Mouse (Mus musculus): ENCODE results near the gene Soat1.

The Soat1 gene

GRCm38 (mm10) chr1:156467655-156468255, 6.4 kb downstream of the Soat1 start:
- intact Hi-C loops (cut with DNase I), result loop anchor here (5.0 kb wide), 1 partner anchor 70 kb away; no protein-coding TSS in a partner anchor

DNA sequence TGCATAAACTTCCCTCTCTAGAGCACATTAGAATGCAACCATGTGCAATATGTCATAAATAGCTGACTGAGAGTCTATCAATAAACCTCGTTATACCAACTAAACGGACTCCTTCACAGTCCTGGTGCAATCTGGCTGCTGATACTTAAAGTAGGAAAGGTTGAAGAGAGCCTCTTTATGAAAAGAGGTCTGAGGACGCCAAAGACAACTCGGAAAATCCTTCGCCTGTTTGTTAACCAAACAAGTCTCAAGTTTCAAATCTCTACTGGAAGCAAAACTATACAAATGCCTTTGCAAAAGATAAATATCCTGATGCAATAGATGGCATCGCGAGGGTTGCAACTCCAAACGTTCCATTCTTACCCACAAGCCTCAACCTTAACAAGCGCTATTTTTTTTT, 9.2 kb downstream of the Soat1 start:
- intact Hi-C loops (cut with DNase I), result loop anchor here (5.0 kb wide), 1 partner anchor 72 kb away; no protein-coding TSS in a partner anchor

- intact Hi-C loops (cut with DNase I), result no loop called here
Observed at GRCm38 (mm10) chr1:156463981-156464853, 9.9 kb downstream of the Soat1 start.

GRCm38 (mm10) chr1:156462273-156462991, 11.7 kb downstream of the Soat1 start:
- intact Hi-C loops (cut with DNase I), result no loop called here

DNA sequence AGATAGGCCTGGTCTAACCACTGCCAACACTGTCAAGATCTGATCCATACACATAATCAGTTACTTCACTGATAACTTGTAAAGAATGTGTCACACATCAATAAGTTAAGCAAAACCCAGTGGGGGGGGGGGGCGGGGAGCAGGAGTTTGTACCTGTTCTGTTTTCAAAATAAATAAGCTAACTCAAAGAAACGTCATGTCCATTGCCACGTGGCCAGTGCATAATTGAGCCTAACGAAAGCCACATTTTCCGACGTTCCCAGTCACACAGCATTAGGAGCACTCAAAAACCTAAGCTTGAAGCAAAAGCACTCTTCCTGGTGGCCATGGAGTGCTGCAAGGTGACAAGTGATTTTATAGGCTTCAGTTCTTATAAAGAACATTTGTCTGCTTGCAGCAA, 13.1 kb downstream of the Soat1 start:
- intact Hi-C loops (cut with DNase I), result no loop called here

GRCm38 (mm10) chr1:156460216-156460615, 13.9 kb downstream of the Soat1 start:
- intact Hi-C loops (cut with DNase I), result no loop called here

DNA sequence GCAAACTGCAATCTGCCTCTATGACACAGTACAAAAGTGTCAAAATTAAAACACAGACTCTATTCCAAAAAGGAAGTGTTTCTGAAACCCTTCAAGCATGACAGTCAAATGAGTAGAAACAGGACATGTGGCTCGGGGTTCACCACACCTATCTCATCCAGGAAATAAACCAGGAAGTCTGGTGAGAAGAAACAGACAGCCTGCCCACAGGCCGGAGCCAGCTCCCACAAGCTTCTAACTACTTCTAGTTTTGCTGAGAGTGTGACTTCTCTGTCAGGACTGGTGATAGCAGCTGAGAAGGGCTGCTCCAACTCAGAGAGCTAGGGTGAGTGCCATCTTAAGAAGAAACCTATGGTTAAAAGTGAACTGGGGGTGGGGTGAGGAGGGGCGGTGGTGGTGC, 14.4 kb downstream of the Soat1 start:
- intact Hi-C loops (cut with DNase I), result no loop called here

DNA sequence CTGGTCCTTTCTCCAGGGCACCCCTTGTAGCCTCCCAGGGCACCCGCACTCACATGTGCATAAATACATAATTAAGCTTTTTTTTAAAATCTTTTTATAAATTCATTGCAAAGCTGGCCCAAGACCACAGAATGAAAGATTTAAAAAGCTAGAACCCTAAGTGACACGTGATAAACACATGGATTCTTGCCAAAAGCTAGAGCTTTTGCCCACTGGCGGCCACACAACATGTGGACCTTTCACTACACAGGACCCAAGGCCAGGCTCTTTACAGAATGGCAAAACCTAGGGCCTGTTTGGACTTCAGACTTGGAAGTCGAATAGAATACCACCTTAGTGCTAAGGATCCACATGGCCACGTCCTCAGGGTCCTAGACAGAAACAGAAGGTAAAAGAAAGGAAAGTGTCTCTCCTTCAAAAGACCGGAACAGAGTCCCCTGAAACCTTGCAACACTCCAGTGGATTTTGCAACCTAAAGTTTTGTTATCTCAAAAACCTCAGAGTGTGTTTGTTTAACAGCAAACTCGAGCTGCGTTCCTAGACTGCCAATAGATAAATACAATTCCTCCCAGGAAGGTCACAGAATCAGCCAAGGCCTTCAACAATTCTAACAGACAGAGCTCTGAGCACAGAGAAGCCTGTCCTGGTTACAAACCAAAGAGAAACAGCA, 15.6 kb downstream of the Soat1 start:
- intact Hi-C loops (cut with DNase I), result no loop called here

GRCm38 (mm10) chr1:156455005-156455758, 18.9 kb downstream of the Soat1 start:
- intact Hi-C loops (cut with DNase I), result no loop called here

- intact Hi-C loops (cut with DNase I), result no loop called here
Observed at GRCm38 (mm10) chr1:156454384-156454783, 19.7 kb downstream of the Soat1 start.

DNA sequence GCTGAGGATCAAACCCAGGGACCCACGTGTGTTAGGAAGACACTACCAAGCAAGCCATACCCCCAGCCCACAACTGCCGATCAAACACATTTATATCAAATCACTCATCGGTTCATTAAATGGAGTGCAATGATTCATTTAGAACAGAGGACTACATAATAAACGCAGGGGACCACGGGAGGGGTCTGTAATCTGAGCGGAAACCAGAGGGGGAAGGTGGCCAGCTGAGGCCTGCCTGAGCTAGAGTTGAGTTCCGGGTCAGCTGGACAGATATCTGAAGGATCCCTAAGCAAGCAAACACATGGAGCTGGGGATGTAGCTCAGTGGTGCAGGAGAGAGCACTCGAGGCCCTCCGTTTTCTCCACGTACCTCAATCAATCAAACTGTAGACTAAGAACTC, 20.3 kb downstream of the Soat1 start:
- intact Hi-C loops (cut with DNase I), result no loop called here

DNA sequence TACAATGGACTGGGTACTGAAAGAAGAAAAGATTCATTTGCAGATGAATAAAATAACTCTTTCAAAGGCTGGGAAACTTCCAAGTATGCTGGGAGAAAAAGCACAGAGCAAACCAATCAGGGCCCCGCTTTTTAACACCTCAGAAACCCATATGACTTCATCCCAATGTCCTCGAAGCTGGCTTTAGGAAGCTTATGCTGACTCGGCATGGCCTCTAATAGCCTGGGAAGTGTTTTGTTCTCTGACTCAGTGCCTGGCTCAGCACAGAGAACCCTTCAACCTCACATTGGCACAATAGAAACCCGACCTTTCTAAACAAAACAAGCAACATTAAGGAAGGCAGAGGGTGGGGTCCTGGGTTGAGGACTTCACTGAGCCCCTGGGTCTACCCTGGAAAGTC, 23.7 kb downstream of the Soat1 start:
- intact Hi-C loops (cut with DNase I), result no loop called here

DNA sequence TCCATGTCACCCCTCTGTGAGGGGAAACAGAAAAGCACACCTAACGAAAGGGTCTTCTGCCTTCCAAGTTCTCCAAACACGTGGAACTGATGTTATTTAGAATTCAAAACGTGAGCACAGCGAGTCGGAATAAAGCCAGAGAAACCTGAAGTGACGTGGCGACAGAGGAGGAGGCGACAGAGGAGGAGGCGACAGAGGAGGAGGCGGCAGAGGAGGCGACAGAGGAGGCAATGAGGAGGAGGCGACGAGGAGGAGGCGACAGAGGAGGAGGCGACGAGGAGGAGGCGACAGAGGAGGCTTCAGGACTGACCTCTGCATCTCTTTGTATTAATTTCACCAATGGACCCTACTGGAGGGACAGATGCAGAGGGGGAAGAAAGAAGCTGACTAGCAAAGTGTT, 24.4 kb downstream of the Soat1 start:
- intact Hi-C loops (cut with DNase I), result no loop called here

DNA sequence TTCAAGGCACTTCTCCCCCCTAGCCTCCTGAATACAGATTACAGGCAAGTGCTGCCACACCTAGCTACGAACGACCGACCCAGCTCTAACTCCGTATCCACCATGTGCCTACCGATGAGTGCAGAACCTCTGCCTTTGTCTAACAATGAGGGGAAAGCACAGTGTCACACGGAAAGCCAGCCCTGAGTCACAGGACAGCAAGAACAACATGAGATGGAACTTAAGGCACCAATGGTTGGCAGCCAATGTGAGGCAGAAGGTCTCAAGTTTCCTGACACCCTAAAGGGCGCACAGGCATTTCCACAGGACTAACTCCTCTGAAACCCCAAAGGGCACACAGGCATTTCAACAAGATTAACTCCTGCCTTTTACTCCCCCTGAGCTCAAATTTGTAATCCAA, 25.0 kb downstream of the Soat1 start:
- intact Hi-C loops (cut with DNase I), result no loop called here

DNA sequence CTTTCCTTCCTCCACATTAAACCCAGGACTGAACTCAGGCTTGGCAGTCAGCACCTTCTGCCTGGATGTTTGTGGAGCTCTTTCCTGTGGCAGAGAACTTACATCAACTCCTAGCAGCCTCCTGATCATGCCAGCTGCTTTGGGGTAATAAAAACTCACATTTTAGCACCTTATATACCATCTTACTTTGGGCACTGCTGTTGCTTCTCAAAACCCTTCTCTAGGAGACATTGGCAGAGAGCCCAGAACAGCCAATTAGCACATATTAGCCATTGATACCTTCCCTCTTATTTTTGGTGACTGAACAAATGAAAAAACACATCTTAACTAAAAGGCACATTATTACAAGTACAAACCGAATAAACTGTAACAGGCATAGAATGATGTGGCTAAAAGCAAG, 29.1 kb downstream of the Soat1 start:
- intact Hi-C loops (cut with DNase I), result no loop called here

DNA sequence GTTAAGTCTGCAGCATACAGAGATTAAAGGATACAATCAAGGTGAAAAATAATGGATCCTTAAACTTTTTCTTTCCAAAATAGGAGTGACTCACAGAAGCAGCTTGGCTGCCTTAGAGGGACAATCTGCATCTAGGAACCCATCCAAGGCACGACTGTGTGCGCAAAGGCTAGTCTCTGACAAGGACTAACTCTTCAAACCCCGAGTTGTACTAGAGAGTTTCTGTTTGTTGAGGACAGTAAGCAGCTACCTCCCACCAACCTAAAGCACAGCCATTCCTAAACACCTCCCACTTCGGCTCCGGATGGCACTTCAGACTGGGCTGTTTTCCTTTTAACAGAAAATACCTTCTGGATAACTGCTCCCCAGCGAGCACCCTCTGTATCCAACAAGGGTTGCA, 31.4 kb downstream of the Soat1 start:
- intact Hi-C loops (cut with DNase I), result no loop called here

DNA sequence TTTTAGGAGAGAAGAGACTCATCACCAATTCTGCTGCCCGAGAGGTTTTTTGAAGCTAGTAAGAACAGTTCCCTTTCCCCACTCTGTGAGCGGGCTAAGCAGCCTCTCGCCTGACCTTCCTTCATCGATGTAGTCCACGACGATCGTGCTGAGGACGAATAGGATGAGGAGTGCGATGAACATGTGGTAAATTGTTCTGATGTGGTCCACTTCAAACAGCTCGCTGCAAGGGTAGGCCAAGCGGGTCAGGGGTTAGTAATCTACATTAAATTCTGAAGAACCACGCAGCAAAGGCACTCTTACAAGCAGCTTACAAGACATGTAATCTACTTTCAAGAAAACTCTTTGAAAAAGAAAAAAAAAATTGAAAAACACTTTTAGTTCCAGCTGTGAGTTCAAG, 31.9 kb downstream of the Soat1 start:
- intact Hi-C loops (cut with DNase I), result no loop called here

DNA sequence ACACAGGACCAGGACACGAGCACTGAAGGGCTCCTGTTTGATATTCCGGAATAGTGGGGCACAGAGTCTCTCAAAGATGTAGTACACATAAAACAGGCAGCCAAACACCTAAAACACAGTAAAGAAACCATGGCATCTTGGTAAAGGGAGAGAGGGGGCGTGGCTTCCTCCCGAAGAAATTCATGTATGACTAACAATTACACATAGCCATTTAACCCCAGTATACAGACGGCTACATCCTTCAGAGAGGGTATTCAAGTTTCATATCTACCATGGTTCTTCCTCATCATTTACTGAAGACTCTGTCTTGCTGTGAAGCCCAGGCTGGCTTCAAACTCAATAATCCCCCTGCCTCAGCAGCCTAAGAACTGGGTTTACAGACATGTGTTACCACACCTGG, 36.4 kb downstream of the Soat1 start:
- intact Hi-C loops (cut with DNase I), result no loop called here

DNA sequence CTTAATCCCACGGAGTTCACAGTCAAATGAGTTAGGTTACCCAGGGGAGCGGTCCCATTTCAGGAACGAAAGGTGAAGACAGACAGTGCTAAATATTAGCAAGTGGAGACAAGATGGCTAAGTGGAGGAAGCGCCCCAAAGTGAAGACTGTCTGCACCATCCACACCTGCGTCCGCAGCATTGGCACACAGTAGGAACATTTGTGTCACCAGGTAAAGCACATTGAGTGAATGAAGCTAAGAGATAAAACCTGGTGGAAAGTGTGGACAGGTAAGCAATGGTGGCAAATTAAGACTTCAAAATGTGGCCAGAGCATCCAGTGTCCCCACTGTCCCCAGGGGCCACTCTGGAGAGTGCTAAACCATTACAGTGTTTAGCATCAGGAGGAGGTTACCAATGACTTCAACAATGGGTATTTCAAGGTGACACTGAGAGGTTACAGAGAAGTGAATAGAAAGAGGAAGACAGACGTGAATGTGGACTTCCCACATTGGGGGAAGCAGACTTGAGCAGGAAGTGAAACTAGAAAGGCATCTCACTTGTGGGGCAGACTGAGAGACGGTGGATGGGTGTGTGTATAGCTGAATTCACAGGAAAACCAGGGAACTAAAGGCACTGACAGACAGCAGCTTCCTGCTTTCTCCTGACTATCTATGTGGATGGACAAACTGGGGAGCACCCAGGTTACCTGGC, 37.0 kb downstream of the Soat1 start:
- intact Hi-C loops (cut with DNase I), result no loop called here

DNA sequence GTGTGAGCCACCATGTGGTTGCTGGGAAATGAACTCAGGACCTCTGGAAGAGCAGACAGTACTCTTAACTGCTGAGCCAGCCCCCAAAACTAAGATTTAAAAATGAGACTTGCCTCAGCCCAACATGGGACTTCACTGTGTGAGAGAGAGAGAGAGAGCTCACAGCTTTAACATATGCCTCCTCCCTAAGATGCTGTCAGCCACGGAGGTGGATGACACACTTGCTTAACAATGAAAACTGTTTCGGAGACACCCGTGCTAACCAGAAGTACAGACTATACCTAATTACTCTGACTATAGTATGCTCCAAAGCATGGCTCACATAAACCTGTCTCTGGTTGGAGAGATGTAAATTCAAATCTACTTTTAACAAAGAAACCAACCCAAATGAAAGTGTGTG, 40.6 kb downstream of the Soat1 start:
- intact Hi-C loops (cut with DNase I), result no loop called here

Data from adrenal gland (tissue).